ENCODE assay signal across 1 mouse cellular context in the genomic region with DNA sequence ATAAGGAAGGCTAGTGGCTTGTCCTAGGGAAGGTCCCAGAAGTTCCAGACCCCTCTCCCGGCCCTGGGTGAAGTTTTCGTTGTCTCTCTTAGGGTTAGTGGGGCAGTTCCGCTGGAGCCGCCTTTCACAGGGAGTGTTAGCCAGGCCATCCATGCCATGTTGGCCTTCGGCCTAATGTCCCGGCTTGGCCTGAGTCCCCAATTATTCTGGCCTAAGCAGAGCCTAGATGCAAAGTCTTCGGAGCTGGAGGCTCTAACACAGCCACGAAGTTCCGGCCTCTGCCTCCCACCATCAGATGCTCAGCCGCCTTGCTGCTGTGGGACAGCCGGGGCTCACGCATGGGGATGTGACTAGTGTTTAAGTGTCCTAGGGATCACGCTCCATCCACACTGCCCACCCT.
TF ChIP-seq lines count a peak whose summit lies in the region.

No protein-coding gene starts in this region.

TF ChIP-seq in CH12.LX, 34 proteins besides CTCF, POLR2A, EP300 and RAD21:
- TF ChIP-seq NRF1 (IDR thresholded peaks at IDR 0.05; ENCODE audit: low read depth, low read length) (no peak), BHLHE40 (IDR thresholded peaks at IDR 0.05; ENCODE audit: low read depth, low read length) (no peak), CHD2 (IDR thresholded peaks at IDR 0.05; ENCODE audit: low read length) (no peak), MXI1 (IDR thresholded peaks at IDR 0.05; ENCODE audit: low read depth, low read length) (no peak), ZKSCAN1 (IDR thresholded peaks at IDR 0.05; ENCODE audit: borderline replicate concordance, low read depth, low read length) (no peak), TBP (conservative IDR thresholded peaks at IDR 0.05; ENCODE audit: low read depth, low read length) (no peak), POLR2AphosphoS2 (IDR thresholded peaks at IDR 0.05; ENCODE audit: low read depth, low read length) (no peak), MAFK (IDR thresholded peaks at IDR 0.05; ENCODE audit: insufficient replicate concordance, low read length) (no peak), MAX (IDR thresholded peaks at IDR 0.05; ENCODE audit: low read length) (no peak), SIN3A (IDR thresholded peaks at IDR 0.05; ENCODE audit: low read length) (no peak)
